Mouse (Mus musculus) gastrocnemius, adult 8-10 months (tissue): Measurements from ENCODE around the gene Rab40c. TPM values are rescaled to one million over a fixed set of nuclear protein-coding genes. Genes with fewer than 3 reads are reported as not detected.

ENCODE experiments used
- DNase-seq, 2 experiments: peaks; one replicate each; pipeline ENCODE4 v3.0.0; 2022; ENCODE audit warnings: low spot score in 2 of 2
- total RNA-seq, 4 experiments: library from RNA; stranded (reverse); gene quantifications; 2 replicates each; pipeline ENCODE4 v1.2.4; 2022

Rab40c gene
- 10 to 100 TPM in 3 of 4 experiments, 1 to 10 TPM in 1; 7.9 to 13.3 (median 12.7) TPM for total RNA-seq

DNA sequence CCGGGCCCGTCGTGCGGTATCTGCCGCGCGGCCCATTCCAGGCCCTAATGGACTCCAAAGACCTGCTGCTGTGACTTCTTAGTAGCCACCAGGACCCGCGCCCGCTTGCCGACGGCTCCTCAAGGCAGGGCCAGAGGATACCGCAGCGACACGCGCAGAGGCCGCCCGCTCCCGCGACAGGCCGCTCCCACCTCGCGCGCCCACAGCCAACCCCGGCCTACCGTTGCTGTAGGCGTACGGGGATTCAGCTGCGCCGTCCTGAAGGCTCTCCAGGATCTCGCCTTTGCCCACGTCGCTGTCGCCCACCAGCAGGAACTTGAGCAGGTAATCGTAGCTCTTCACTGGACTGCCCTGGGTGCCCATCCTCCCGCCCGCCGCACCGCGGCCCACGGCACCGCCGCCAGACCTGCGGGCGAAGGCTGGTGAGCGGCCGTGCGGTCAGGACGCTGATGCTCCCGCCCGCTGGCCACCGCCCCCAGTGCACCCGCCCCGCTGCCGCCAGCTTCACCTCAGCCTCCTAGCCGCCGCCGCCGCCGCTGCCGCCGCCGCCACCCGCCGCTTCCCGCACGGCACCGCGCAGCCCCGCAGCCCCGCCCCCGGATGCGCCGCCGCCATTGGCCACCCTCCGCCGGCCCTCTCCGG, at the start of gene Rab40c:
Gene Rab40c (minus strand): TSS at position 584 of the 642 bp plus-strand sequence.
- peak in 1 of 2 experiments; percentile 11 for DNase-seq

DNA sequence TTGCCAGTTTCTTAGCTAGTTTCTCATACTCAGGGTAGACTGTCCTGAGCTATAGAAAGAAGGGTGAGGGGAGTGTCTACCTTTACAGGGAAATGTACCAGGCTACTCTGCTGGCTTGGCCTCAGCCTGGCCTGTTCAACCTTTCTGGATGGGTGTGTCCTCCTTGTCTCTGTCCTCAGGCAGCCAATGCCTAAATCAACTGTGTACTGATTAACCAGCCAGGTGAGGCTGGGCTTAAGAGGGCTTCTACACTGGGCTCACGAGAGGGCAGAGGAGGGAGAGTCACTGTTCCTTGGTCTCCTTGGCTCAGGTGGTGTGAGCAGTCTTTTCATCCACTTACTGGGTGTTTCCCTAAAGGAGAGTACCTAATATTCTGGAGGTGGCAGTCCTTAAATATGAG, 48.6 kb upstream of the Rab40c start:
- DNase-seq: no peak

DNA sequence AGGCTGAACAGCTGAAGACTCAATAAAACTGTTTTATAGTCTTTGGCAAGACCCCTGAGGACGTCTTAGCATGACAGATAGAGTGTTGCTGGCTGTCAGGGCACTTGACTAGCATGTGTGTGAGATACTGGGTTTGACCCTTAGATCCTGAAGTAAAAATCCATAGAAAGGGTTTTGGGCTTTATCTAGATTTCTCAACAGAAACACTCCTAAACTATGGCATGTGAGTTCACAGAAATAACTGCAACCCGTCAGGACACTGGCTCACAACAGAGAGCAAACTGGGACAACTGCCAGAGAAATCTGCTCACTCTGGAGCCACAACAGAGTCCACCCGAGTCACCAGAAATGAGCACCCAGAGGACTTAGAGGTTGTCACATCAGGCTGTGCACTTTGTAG, 48.1 kb upstream of the Rab40c start:
- DNase-seq: no peak

DNA sequence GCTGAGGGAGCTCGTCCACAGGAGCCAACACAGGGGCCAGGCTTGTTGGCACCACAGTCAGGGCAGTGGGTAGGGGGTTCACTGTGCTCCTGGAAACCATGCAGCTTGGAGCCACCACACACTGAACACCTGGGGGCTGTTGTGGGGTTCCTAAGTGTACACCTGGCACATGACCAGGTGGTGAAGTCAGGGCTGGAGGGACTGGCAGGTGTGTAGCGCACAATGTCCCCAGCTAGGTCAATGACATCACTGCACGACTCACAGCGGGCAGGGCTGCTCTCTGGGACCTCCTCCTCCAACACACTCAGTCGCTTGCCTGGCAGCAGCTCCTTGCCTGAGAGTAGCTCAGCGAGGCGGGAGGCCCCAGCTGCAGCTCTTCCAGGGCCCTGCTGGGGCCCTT, 44.7 kb upstream of the Rab40c start:
- no peak for DNase-seq

DNA sequence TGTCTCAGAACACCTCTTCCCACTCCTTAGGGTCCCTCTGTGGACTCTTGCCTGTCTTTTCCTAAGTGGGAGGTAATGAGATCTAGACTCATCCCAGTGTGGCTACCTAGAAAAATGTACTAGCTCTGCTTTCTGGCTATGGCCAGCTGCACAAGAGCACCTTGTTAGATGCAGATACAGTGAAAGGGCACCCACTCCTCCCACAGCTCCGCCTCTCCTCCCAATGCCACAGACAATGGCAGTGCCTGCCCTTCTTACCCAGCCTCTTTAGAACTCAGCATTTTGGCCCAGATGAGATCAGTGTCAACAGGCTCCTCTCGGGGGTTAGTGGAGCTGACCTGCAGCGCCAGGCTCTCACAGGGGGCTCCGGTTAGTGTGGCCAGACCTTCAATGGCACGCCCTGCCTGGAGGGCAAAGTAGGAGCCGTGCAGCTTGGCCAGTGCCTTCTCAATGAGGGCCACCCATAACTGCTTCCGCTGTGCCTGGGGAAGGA, 42.9 kb upstream of the Rab40c start:
- no peak for DNase-seq

DNA sequence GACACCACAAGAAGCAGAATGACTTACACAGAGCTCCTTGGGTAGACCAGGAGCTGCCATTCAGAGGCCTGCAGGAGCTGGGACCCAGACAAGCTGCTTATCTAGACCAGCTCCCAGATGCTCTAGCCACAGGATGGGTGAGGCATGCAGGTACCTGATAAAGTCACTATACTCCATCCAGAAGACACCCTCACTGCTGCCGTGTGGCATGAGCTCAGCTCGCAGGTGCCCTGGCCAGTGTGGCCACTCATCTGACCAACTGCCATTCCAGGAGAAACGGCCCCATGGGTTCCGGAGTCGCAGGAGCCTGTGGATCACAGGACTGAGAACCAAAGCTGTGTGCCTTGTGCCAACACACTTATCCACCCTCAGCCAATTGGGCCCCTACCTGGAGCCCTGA, 42.0 kb upstream of the Rab40c start:
- DNase-seq: no peak

DNA sequence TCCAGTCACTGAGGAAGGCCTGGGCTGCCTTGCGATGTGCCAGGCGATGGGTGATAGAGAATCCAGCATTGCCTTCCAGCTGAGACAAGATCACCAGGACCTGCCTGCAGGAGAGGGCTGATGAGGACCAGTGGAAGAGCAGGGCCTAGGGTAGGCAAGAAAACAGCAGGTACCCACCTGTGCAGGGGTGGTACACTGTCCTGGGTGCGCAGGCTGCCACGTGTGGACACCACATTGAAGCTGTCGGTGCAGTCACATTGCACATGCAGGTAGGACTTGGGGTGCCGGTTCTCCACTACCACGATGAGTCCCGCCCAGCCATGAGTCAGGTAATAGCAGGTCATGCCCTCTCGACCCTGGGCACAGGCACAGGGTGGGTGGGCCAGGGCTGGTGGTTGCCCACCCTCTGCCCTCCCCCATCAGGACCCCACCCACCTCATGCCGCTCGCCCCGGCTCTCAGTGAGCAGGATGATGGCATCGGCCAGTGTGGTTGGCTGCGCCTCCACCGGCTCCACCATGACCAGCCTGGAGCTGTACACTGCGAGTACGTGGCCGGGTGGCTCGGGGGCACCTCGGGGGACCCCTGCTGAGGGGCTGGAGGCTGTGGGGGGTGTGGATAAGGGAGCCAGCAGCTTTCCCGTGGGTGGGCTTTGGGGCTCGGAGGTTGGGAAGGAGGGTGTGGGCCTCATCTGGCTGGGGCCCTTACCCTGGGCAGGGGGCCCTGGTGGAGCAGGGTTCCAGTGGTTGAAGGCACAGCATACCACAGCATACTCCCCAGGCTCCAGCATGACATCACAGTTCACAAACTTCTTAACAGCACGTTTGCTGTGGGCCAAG, 40.3 kb upstream of the Rab40c start:
- DNase-seq: no peak

DNA sequence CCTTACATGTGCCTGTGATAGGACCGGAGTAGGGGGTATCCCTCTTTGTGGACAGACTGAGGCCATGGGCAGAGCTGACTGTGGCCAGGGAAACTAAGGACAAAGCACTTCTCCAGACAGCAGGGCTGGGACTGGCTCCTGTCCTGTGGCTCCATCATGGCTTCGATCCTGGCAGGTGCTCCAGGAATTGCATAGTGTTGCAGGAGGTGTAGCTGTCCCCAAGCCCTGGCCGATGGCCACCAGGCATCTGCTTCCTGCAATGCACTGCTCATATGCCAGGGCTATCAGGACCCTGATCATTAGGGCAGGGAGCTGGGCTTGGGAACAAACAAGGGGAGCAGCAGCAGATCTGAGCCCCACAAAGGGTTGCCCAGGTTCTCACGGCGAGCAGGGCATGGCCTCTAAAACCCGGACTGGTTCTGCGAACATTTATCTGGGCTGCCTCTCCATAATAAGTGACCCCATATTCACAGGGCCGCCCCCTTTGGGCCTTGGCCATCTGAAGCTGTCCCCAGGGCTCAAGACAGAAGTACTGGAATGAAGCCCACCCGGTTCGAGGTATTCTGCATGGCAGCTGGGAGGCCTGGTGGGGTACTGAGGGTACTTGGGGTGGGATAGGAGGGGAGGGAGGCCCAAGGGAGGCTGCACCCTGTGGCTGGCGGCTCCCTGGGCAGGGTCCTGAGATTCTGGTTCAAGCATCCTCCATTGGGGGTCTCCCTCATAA, 39.4 kb upstream of the Rab40c start:
- DNase-seq: no peak

DNA sequence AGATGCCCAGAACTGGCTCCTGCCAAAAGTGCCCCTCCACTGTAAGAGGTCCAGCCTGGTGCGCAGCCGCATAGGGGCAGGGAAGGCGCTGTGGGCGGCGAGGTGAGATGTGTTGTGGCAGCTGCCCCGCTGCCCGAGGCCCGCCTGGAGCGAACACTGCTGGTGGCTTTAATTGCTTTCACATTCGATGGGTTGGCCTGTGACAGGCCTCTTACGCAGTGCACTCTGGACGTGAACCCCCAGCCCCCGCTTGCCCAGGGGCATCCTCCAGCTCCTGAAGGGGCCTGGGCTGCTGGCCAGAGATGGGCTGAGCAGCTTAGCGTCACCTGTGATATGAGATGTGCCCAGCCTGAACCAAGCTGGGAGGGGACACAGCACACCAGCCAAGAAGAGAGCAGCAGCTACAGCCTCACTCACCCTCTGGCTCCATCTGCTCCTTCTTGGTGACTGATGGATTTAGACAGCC, 38.1 kb upstream of the Rab40c start:
- no peak for DNase-seq

DNA sequence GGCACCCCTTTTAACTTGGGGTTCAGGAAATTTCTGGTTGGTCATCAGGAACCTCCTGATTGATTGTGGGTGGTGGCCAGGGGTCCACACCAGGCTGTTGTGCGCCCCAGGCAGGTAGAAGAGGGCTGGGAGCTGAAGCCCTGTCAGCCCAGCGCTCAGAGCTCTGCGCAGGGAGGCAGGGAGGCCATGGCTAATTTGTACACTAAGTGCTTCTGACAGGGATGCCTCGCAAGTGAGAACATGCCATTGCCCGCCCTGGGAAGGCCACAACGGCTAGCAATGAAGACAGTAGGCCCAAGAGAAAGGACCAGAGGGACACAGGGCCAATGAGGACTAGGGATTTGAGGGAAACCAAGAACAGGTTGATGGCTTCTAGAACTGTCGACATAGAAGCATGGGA, 37.1 kb upstream of the Rab40c start:
- no peak for DNase-seq

DNA sequence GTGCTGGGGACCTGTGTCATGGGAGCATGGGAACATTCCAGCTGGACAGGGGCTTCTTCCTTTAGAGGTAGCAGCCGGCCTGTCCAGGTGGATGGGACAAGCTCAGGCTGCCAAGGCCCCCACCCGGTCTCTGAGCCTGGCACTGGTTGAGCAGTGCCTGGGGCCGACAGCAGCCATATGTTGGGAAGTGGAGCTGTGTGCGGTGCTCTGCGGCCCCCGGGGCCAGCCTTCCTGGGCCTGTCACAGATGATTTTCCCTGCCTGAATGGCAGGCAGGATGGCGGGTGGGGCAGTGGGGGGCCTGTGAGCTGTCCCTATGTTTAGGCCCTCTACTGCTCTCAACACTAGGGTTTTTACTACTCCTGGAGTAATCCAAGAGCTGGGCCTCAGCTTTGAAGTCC, 36.7 kb upstream of the Rab40c start:
- DNase-seq: no peak

DNA sequence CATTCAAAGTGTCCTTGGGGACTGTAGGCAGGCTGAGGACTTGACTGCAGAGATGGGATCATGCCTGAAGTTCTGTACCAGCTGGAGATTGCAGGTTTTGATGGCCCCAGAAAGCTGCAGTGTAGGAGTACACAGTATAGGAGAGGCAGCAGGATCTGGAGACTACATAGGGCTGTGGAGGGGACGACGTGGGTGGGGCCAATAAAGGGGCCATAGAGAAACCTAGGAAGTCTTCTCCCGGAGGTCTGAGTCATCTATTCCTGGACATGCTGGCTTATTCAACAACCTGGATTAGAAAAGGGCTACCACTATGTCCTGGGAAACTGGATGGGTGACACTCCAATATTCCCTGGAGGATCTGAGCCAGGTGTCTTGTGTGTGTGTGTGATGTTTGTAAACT, 36.2 kb upstream of the Rab40c start:
- DNase-seq: no peak

DNA sequence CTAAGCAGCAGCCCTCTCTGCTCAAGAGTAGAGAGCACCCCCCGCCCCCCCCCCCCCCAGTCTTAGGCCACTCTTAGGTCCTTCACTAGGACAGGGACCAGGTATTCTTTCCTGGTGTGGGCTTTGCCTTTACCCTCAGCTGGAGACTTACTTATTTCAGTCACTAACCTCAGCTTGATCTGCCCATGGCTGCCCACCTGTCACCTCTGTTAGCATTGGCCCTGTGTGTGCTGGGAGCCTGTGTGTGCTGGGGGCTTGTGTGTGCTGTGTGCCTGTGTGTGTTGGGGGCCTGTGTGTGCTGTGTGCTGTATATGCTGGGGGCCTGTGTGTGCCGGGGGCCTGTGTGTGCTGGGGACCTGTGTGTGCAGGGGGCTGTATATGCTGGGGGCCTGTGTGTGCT, 35.1 kb upstream of the Rab40c start:
- DNase-seq: no peak

DNA sequence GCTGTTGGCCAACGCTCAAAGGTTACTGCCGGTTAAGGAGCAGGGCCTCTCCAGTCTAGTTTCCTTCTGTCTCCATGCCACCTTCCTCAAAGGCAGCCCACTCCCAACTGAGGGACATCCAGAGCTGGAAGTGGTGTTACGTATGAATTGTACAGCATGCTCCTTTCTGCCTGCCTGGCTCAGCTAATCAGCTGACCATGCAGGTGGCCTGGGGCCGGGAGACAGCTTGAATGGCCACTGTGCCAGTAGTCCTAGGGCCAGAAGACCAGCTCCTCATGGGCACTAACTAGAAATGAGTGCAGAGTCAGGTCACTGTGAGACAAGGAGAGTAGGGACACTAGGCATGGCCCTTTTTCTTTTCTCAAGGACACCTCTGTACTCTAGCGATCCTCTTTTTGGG, 33.6 kb upstream of the Rab40c start:
- no peak for DNase-seq

DNA sequence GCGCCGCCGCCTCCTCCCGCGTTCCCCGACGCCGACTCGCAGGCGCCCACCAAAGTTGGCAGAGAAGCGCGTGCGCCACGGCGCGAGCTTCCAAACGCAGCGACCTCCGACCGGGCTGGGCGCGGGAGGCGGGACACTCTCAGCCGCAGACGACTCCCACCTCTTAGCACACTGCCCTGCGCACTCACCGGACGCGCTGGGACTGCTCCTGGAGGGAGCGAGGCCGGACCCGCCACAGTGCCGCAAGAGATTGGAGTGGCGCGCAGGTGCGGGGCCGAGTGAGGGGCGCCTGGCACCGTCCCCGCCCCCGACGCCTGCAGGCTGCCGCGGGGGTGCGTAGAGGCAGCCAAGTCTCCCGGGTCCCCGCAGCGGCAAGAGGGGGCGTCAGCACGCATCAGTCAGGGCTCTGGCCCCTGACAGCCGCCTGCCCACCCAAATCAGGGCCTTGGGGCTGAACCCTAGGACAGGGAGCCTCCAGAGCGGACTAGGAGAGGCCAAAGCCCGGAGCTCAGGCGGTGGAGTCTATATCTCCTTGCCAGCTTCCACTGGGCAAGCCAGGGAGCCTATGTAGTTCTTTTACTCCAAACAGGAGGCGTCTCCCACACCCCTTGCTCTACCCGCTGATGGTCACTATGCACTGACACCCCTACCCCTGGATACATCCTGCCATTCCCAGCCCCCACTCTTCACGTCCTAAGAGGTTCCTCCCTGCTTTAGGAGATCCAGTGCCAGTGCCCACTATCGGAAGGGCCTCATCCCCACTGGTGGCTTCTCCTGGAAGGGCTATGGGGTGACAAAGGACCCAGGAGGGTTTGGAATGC, 32.5 kb upstream of the Rab40c start, which contains the start of gene A930017K11Rik:
Gene A930017K11Rik (minus strand): TSS at position 763 of the 821 bp plus-strand sequence.
- no peak for DNase-seq

DNA sequence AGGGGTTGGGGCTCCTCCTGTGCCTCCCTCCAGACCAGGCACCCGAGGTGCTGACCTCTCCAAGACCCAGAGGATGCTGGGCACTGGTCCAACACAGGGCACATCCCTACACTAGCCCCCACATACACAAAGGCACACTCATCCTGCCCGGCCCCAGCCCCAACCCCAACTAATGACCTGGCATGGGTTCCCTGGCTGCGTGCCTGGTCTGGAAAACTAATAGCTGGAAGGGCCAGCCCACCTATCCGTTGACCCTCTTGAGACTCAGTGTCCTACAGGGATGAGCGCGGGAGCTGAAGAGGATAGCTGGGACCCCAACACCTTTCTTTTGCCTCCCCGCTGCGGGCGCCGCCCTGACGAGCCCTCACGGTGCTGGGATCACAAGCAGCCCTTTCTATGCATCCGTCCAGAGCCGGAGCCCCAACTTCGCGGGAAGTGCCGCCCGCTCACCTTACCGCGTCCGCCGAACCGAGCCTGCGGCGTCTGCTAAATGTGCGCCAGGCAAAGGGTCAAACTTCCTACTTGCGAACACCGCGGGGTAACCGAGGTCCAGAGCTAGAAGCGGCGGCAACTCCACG, 31.8 kb upstream of the Rab40c start:
- DNase-seq: no peak

DNA sequence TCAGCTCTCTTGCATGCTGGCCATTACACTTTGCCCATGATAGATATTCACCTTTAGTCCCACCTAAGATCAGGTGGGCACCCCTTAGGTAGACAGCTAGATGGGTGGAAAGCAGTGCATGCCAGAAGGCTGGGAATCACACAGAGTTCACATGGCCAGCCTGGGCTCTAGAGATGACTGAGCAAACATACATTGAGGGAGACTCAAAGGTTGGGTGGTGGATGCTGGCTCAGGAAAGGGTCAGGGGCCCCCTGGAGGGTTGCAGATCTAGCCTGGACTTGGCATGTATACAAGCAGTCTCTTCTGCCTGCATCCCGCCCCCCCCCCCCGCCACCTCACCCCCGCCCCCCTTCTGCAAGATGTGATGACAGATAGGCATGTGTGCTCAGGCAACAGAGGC, 31.2 kb upstream of the Rab40c start:
- DNase-seq: no peak

DNA sequence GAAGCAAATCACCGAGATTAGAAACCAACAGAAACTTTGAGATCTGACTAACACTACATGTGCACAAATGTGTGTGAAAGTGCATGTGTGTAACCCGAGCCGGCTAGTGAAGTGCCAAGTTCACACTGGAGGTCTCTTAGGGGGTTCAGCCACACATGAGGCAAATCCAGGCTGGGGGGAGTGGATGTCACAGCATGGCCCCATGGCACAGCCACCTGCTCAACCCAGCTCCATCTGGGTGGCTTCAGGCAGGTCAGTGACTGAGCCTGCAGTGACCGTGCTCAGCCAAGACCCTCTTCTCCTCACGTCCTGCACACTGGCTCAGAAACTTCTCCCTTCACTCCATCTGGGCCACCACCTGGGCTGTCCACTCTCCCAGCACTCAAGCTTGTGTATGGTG, 30.5 kb upstream of the Rab40c start:
- DNase-seq: no peak

DNA sequence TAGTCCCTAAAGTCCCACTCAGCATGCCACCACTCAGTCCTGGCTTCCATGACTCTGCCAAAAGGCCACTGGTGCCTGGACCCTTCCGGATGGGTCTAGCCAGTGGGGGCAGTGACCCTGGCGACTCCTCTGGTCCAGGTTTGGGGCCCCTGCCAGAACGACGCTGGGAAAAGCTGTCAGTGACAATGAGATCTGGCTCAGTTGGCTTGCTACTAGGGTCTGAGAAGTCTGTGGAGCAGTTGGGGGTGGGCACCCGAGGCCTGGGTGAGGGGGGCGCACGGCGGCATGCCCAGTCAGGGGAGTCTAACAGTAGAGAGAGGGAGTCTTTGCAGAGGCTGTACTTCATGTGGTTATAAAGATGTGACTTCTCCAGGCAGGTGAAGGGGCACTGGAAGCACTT, 28.5 kb upstream of the Rab40c start:
- DNase-seq: no peak

DNA sequence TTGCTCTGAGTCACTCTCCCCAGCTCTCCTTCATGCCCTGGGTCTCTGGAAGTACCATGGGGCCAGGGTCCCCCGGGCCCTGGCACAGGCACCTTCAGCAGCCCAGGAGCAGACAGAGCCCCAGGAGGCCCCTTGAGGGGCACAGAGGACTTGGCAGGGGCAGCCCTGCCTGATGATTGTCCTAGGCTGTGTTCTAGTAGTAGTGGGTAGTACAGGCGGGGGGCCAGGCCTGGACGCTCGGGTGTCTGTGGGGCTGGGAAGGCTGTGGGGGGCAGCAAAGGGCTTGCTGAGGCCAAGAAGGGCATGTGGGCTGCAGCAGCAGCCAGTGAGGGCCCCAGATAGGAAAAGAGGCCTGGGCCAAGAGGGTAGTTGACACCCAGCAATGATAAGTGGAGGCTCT, 28.0 kb upstream of the Rab40c start:
- no peak for DNase-seq

DNA sequence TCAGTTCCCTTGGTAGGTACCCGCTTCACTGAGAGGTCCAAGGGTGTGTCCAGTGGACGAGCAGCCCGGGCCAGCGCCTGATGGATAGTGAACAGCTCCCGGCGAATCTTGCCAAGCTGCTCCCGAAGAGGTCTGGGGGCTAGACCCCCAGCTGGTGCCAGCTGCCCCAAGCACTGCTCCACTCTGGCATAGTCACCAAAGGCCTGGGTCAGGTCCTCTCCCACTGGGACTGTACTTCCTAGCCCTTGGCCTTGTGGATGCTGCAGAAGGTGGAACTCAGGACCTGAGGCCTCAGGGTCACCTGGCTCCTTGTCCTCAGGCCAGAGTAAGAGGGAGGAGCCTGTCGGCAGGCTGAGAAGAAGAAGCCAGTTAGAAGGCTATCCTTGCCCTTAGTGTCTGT, 27.4 kb upstream of the Rab40c start:
- DNase-seq: no peak
